Mouse (Mus musculus): ENCODE data around the gene Ptdss2. TPM values are rescaled to one million over a fixed set of nuclear protein-coding genes. Genes with fewer than 3 reads are reported as not detected.

Ptdss2 gene
- total and polyA plus RNA-seq, 2 experiments from 2014 or later = 35.5 to 54.8 TPM

DNA sequence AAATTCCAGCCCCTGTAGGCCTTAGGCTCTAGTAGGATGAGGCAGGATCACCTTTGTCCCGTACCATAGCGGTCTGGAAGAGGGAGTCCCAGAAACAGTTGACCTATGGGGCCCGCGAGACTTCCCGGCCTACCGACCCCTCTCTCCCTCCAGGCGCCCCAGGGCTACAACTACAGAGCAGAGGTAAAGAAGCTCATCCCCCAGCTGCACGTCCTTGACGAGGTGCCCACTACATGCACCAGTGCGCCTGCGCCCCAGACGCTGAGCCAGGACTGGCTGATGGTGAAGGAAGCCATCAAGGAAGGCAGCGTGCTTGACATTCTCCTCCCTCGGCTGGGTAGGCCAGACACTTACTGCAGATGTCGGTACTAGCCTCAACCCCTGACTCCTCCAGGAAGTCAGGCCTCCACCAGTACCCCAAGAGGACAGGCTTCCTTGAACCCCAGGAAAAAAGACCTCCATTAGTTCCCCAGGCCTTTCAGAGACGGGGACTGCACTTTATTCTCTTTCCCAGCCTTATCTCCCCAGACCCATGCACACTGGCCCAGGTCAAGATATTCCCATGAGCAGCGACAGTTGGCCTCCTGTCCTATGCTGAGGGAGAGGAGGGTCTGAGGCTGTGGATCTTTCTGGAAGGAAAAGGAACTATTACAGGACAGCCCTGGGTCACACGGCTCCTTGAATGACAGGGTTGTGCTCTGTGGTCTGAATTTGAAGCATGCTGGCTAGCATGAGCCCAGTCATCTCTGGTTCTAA lies 84.2 kb downstream of the Ptdss2 start:
- Histone ChIP-seq H3K9me3 (replicated peaks; ENCODE audit: control insufficient read depth, low read length) (no peaks in the 10 kb centered on the region), H3K36me3 (replicated peaks; ENCODE audit: control insufficient read depth, insufficient read depth, low read length) (no peaks in the 10 kb centered on the region), H3K27ac (ENCODE audit: low read depth) (no peak overlapping the region), H3K9ac (replicated peaks; ENCODE audit: low read depth, low read length) (no peak overlapping the region), H3K4me2 (ENCODE audit: low read depth, low read length) (no peak overlapping the region), H3K27me3 (ENCODE audit: control insufficient read depth, insufficient read depth, low read length) (no peaks in the 10 kb centered on the region), H3K4me3 (ENCODE audit: low read depth, low read length) (no peak overlapping the region), H3K4me1 (ENCODE audit: control insufficient read depth, insufficient read depth) (no peaks in the 10 kb centered on the region)
- TF ChIP-seq CTCF (IDR thresholded peaks at IDR 0.05; ENCODE audit: low read depth) (no peak), EP300 (IDR thresholded peaks at IDR 0.05; ENCODE audit: low read depth) (no peak)
- ATAC-seq (ENCODE audit: insufficient read depth, low read depth) (no peak), DNase-seq (ENCODE audit: low spot score) (no peak)
- 80% methylated on average over 18 of the region's 18 CpGs for WGBS

Other genes with a start within 250 kb of the Ptdss2 start
- 72.6 and 84.3 TPM in 2 replicates for gene Psmd13, start 240.4 kb upstream of the Ptdss2 start, total RNA-seq (2014; rRNA removed; ENCODE audit: low replicate concordance)
- 172 and 185 TPM in 2 replicates for gene Psmd13, start 240.4 kb upstream of the Ptdss2 start, polyA plus RNA-seq (2015; fragmentation: Nextera tagmentation; extraction: Ambion mirVana)
- 89.4 and 105 TPM in 2 replicates for gene Sirt3, start 240.1 kb upstream of the Ptdss2 start, total RNA-seq (2014; rRNA removed; ENCODE audit: low replicate concordance)
- gene Sirt3, start 240.1 kb upstream of the Ptdss2 start, polyA plus RNA-seq (2015; fragmentation: Nextera tagmentation; extraction: Ambion mirVana) = 76.1 and 78.0 TPM in 2 replicates
- gene Cox8b, start 221.9 kb upstream of the Ptdss2 start, total RNA-seq (2014; rRNA removed; ENCODE audit: low replicate concordance) = 425 and 483 TPM in 2 replicates
- 1,841 and 1,871 TPM in 2 replicates for gene Cox8b, start 221.9 kb upstream of the Ptdss2 start, polyA plus RNA-seq (2015; fragmentation: Nextera tagmentation; extraction: Ambion mirVana)
- gene Nlrp6, start 201.5 kb upstream of the Ptdss2 start, total RNA-seq (2014; rRNA removed; ENCODE audit: low replicate concordance) = not detected in 2 replicates
- gene Nlrp6, start 201.5 kb upstream of the Ptdss2 start, polyA plus RNA-seq (2015; fragmentation: Nextera tagmentation; extraction: Ambion mirVana) = 0.08 TPM in 1 of 2 replicates, not detected in the other
- gene Pgghg, start 181.0 kb upstream of the Ptdss2 start, total RNA-seq (2014; rRNA removed; ENCODE audit: low replicate concordance) = 13.8 and 16.3 TPM in 2 replicates
- 5.8 and 5.9 TPM in 2 replicates for gene Pgghg, start 181.0 kb upstream of the Ptdss2 start, polyA plus RNA-seq (2015; fragmentation: Nextera tagmentation; extraction: Ambion mirVana)
- 3.4 TPM in 1 of 2 replicates, not detected in the other for gene Ifitm5, start 172.1 kb upstream of the Ptdss2 start, total RNA-seq (2014; rRNA removed; ENCODE audit: low replicate concordance)
- 0.56 and 0.87 TPM in 2 replicates for gene Ifitm5, start 172.1 kb upstream of the Ptdss2 start, polyA plus RNA-seq (2015; fragmentation: Nextera tagmentation; extraction: Ambion mirVana)
- not detected in 2 replicates for gene Gm45717, start 166.4 kb upstream of the Ptdss2 start, total RNA-seq (2014; rRNA removed; ENCODE audit: low replicate concordance)
- 0.36 TPM in 1 of 2 replicates, not detected in the other for gene Gm45717, start 166.4 kb upstream of the Ptdss2 start, polyA plus RNA-seq (2015; fragmentation: Nextera tagmentation; extraction: Ambion mirVana)
- gene Ifitm2, start 166.4 kb upstream of the Ptdss2 start, total RNA-seq (2014; rRNA removed; ENCODE audit: low replicate concordance) = 172 and 232 TPM in 2 replicates
- 516 and 534 TPM in 2 replicates for gene Ifitm2, start 166.4 kb upstream of the Ptdss2 start, polyA plus RNA-seq (2015; fragmentation: Nextera tagmentation; extraction: Ambion mirVana)
- gene Ifitm1, start 155.2 kb upstream of the Ptdss2 start, total RNA-seq (2014; rRNA removed; ENCODE audit: low replicate concordance) = 1.4 and 23.1 TPM in 2 replicates
- gene Ifitm1, start 155.2 kb upstream of the Ptdss2 start, polyA plus RNA-seq (2015; fragmentation: Nextera tagmentation; extraction: Ambion mirVana) = 4.1 and 6.6 TPM in 2 replicates
- gene Ifitm3, start 111.6 kb upstream of the Ptdss2 start, total RNA-seq (2014; rRNA removed; ENCODE audit: low replicate concordance) = 148 and 324 TPM in 2 replicates
- gene Ifitm3, start 111.6 kb upstream of the Ptdss2 start, polyA plus RNA-seq (2015; fragmentation: Nextera tagmentation; extraction: Ambion mirVana) = 202 and 230 TPM in 2 replicates
- not detected in 2 replicates for gene Ifitm6, start 104.5 kb upstream of the Ptdss2 start, total RNA-seq (2014; rRNA removed; ENCODE audit: low replicate concordance)
- gene Ifitm6, start 104.5 kb upstream of the Ptdss2 start, polyA plus RNA-seq (2015; fragmentation: Nextera tagmentation; extraction: Ambion mirVana) = 0.30 and 0.74 TPM in 2 replicates
- gene Gm17387, start 93.3 kb upstream of the Ptdss2 start, total RNA-seq (2014; rRNA removed; ENCODE audit: low replicate concordance) = not detected in 2 replicates
- not detected in 2 replicates for gene Gm17387, start 93.3 kb upstream of the Ptdss2 start, polyA plus RNA-seq (2015; fragmentation: Nextera tagmentation; extraction: Ambion mirVana)
- 0.43 TPM in 1 of 2 replicates, not detected in the other for gene B4galnt4, start 61.3 kb upstream of the Ptdss2 start, total RNA-seq (2014; rRNA removed; ENCODE audit: low replicate concordance)
- 0.10 TPM in 1 of 2 replicates, not detected in the other for gene B4galnt4, start 61.3 kb upstream of the Ptdss2 start, polyA plus RNA-seq (2015; fragmentation: Nextera tagmentation; extraction: Ambion mirVana)
- 3.8 TPM in 1 of 2 replicates, not detected in the other for gene Pkp3, start 44.2 kb upstream of the Ptdss2 start, total RNA-seq (2014; rRNA removed; ENCODE audit: low replicate concordance)
- gene Pkp3, start 44.2 kb upstream of the Ptdss2 start, polyA plus RNA-seq (2015; fragmentation: Nextera tagmentation; extraction: Ambion mirVana) = 0.19 and 0.20 TPM in 2 replicates
- 10.3 and 16.8 TPM in 2 replicates for gene Sigirr, start 21.8 kb upstream of the Ptdss2 start, total RNA-seq (2014; rRNA removed; ENCODE audit: low replicate concordance)
- gene Sigirr, start 21.8 kb upstream of the Ptdss2 start, polyA plus RNA-seq (2015; fragmentation: Nextera tagmentation; extraction: Ambion mirVana) = 4.2 and 5.1 TPM in 2 replicates
- gene Ano9, start 4.6 kb upstream of the Ptdss2 start, total RNA-seq (2014; rRNA removed; ENCODE audit: low replicate concordance) = not detected in 2 replicates
- 0.04 and 0.07 TPM in 2 replicates for gene Ano9, start 4.6 kb upstream of the Ptdss2 start, polyA plus RNA-seq (2015; fragmentation: Nextera tagmentation; extraction: Ambion mirVana)
- gene Rnh1, start 50.5 kb downstream of the Ptdss2 start, total RNA-seq (2014; rRNA removed; ENCODE audit: low replicate concordance) = 157 and 172 TPM in 2 replicates
- 88.3 and 90.2 TPM in 2 replicates for gene Rnh1, start 50.5 kb downstream of the Ptdss2 start, polyA plus RNA-seq (2015; fragmentation: Nextera tagmentation; extraction: Ambion mirVana)
- 72.2 and 74.9 TPM in 2 replicates for gene Hras, start 71.6 kb downstream of the Ptdss2 start, total RNA-seq (2014; rRNA removed; ENCODE audit: low replicate concordance)
- 73.5 and 78.9 TPM in 2 replicates for gene Hras, start 71.6 kb downstream of the Ptdss2 start, polyA plus RNA-seq (2015; fragmentation: Nextera tagmentation; extraction: Ambion mirVana)
- 1.1 and 5.6 TPM in 2 replicates for gene Lrrc56, start 71.8 kb downstream of the Ptdss2 start, total RNA-seq (2014; rRNA removed; ENCODE audit: low replicate concordance)
- gene Lrrc56, start 71.8 kb downstream of the Ptdss2 start, polyA plus RNA-seq (2015; fragmentation: Nextera tagmentation; extraction: Ambion mirVana) = 2.9 TPM in 2 replicates
- gene Lmntd2, start 91.7 kb downstream of the Ptdss2 start, total RNA-seq (2014; rRNA removed; ENCODE audit: low replicate concordance) = 0.12 TPM in 1 of 2 replicates, not detected in the other
- gene Lmntd2, start 91.7 kb downstream of the Ptdss2 start, polyA plus RNA-seq (2015; fragmentation: Nextera tagmentation; extraction: Ambion mirVana) = 0.07 and 0.15 TPM in 2 replicates
- gene Rassf7, start 93.5 kb downstream of the Ptdss2 start, total RNA-seq (2014; rRNA removed; ENCODE audit: low replicate concordance) = 6.7 and 43.2 TPM in 2 replicates
- 5.8 and 7.1 TPM in 2 replicates for gene Rassf7, start 93.5 kb downstream of the Ptdss2 start, polyA plus RNA-seq (2015; fragmentation: Nextera tagmentation; extraction: Ambion mirVana)
- 28.9 and 31.9 TPM in 2 replicates for gene Phrf1, start 106.4 kb downstream of the Ptdss2 start, total RNA-seq (2014; rRNA removed; ENCODE audit: low replicate concordance)
- 17.4 and 20.4 TPM in 2 replicates for gene Phrf1, start 106.4 kb downstream of the Ptdss2 start, polyA plus RNA-seq (2015; fragmentation: Nextera tagmentation; extraction: Ambion mirVana)
- 10.0 and 18.8 TPM in 2 replicates for gene Irf7, start 144.1 kb downstream of the Ptdss2 start, total RNA-seq (2014; rRNA removed; ENCODE audit: low replicate concordance)
- gene Irf7, start 144.1 kb downstream of the Ptdss2 start, polyA plus RNA-seq (2015; fragmentation: Nextera tagmentation; extraction: Ambion mirVana) = 6.2 and 7.5 TPM in 2 replicates
- gene Cdhr5, start 154.4 kb downstream of the Ptdss2 start, total RNA-seq (2014; rRNA removed; ENCODE audit: low replicate concordance) = not detected in 2 replicates
- gene Cdhr5, start 154.4 kb downstream of the Ptdss2 start, polyA plus RNA-seq (2015; fragmentation: Nextera tagmentation; extraction: Ambion mirVana) = not detected in 2 replicates
- gene Sct, start 156.8 kb downstream of the Ptdss2 start, total RNA-seq (2014; rRNA removed; ENCODE audit: low replicate concordance) = not detected in 2 replicates
- gene Sct, start 156.8 kb downstream of the Ptdss2 start, polyA plus RNA-seq (2015; fragmentation: Nextera tagmentation; extraction: Ambion mirVana) = 1.0 and 1.6 TPM in 2 replicates
- not detected in 2 replicates for gene Drd4, start 169.6 kb downstream of the Ptdss2 start, total RNA-seq (2014; rRNA removed; ENCODE audit: low replicate concordance)
- gene Drd4, start 169.6 kb downstream of the Ptdss2 start, polyA plus RNA-seq (2015; fragmentation: Nextera tagmentation; extraction: Ambion mirVana) = 0.07 TPM in 1 of 2 replicates, not detected in the other
- 26.4 and 30.6 TPM in 2 replicates for gene Deaf1, start 205.3 kb downstream of the Ptdss2 start, total RNA-seq (2014; rRNA removed; ENCODE audit: low replicate concordance)
- gene Deaf1, start 205.3 kb downstream of the Ptdss2 start, polyA plus RNA-seq (2015; fragmentation: Nextera tagmentation; extraction: Ambion mirVana) = 21.2 and 22.0 TPM in 2 replicates
- gene Tmem80, start 205.4 kb downstream of the Ptdss2 start, total RNA-seq (2014; rRNA removed; ENCODE audit: low replicate concordance) = 23.6 and 33.0 TPM in 2 replicates
- gene Tmem80, start 205.4 kb downstream of the Ptdss2 start, polyA plus RNA-seq (2015; fragmentation: Nextera tagmentation; extraction: Ambion mirVana) = 29.8 and 29.9 TPM in 2 replicates
- gene Eps8l2, start 216.5 kb downstream of the Ptdss2 start, total RNA-seq (2014; rRNA removed; ENCODE audit: low replicate concordance) = 2.7 and 8.9 TPM in 2 replicates
- gene Eps8l2, start 216.5 kb downstream of the Ptdss2 start, polyA plus RNA-seq (2015; fragmentation: Nextera tagmentation; extraction: Ambion mirVana) = 0.67 and 0.69 TPM in 2 replicates